17 mouse cellular contexts compared by ENCODE assay signal in genomic region chr8:71526272-71526671, GRCm38 (mm10). TPM values are rescaled to one million over a fixed set of nuclear protein-coding genes. Genes with fewer than 3 reads are reported as not detected.
DNase-seq lines count a peak whose midpoint lies in the region; ATAC-seq lines count a peak whose summit lies in the region.
"Had no signal": no experiment of that assay in that cellular context is flagged by ENCODE, and none has a peak within 500 bp of the region (broad histone marks: within the 10 kb centered on the region; RNA-seq: fewer than 3 reads in every experiment).

No protein-coding gene starts in this region.

- DNase-seq in heart, adult 8-10 months (ENCODE audit: low spot score), result no peak
- no peak for DNase-seq in lung, postnatal 25 days (ENCODE audit: low spot score)
- peak; percentile 37 for DNase-seq in embryo, embryonic 11 days
- DNase-seq in layer of hippocampus, adult 9-11 months, result no peak
- no peak for DNase-seq in left cerebral cortex, postnatal 10 days (ENCODE audit: extremely low spot score in 1 of 2, low spot score in 2 of 2)
- DNase-seq: cerebellum, adult 11 months; gastrocnemius, postnatal 25 days; kidney, adult 2 months; left cerebral cortex, postnatal 4 days; spleen, adult 18-20 months had no signal

- ATAC-seq in heart, embryonic 11.5 days (replicated peaks; ENCODE audit: insufficient number of reproducible peaks, low FRiP score, low TSS enrichment), result no peak
- peak; percentile 20; the same call in 1 of the 2 replicates for ATAC-seq in lung, embryonic 15.5 days (ENCODE audit: borderline replicate concordance, extremely low read depth, low FRiP score, low TSS enrichment)
- ATAC-seq in liver, embryonic 16.5 days (ENCODE audit: low read depth), result 0 out of 2 replicates have a peak, but pooled peaks have one; percentile 5
- ATAC-seq: midbrain, embryonic 13.5 days had no signal

- peak overlapping the region; percentile 32 for H3K4me2 ChIP-seq in heart, embryonic 11.5 days
- H3K4me2 ChIP-seq in lung, embryonic 15.5 days, result no peak overlapping the region
- no peak overlapping the region for H3K4me2 ChIP-seq in liver, embryonic 16.5 days (ENCODE audit: low read depth, low read length)

- H3K27me3 ChIP-seq in heart, embryonic 11.5 days (ENCODE audit: control insufficient read depth, insufficient read depth, low read length), result peaks cover 12% of the 10 kb centered on the region
- peaks cover 12% of the 10 kb centered on the region for H3K27me3 ChIP-seq in lung, embryonic 15.5 days
- peaks cover 20% of the 10 kb centered on the region for H3K27me3 ChIP-seq in liver, embryonic 16.5 days (ENCODE audit: control insufficient read depth, insufficient read depth, low read depth, low read length)

- H3K9me3 ChIP-seq in heart, embryonic 11.5 days (replicated peaks; ENCODE audit: control insufficient read depth, low read length), result no peaks in the 10 kb centered on the region
- no peaks in the 10 kb centered on the region for H3K9me3 ChIP-seq in lung, embryonic 15.5 days
- no peaks in the 10 kb centered on the region for H3K9me3 ChIP-seq in liver, embryonic 16.5 days (replicated peaks; ENCODE audit: control insufficient read depth, low read length)
- H3K9me3 ChIP-seq: embryonic facial prominence, embryonic 15.5 days; midbrain, embryonic 13.5 days had no signal

- WGBS in heart, embryonic 11.5 days (ENCODE audit: insufficient replicate concordance), result 5% methylated on average over 6 of the region's 6 CpGs
- 21% methylated on average over 6 of the region's 6 CpGs for WGBS in lung, embryonic 15.5 days
- WGBS in liver, embryonic 16.5 days (ENCODE audit: insufficient replicate concordance), result 19% methylated on average over 6 of the region's 6 CpGs

- H3K4me3 ChIP-seq in heart, embryonic 11.5 days (ENCODE audit: low read depth, low read length), result no peak overlapping the region
- no peak overlapping the region for H3K4me3 ChIP-seq in lung, embryonic 15.5 days
- no peak overlapping the region for H3K4me3 ChIP-seq in liver, embryonic 16.5 days (ENCODE audit: low read depth, low read length)
- H3K4me3 ChIP-seq: embryonic facial prominence, embryonic 15.5 days; midbrain, embryonic 13.5 days had no signal

- peak overlapping the region; percentile 75 for H3K27ac ChIP-seq in heart, embryonic 11.5 days (ENCODE audit: low read depth, low read length)
- peak overlapping the region; percentile 79 for H3K27ac ChIP-seq in lung, embryonic 15.5 days
- H3K27ac ChIP-seq in liver, embryonic 16.5 days (ENCODE audit: low read length), result no peak overlapping the region
- H3K27ac ChIP-seq: embryonic facial prominence, embryonic 15.5 days; midbrain, embryonic 13.5 days had no signal

- intact Hi-C loops in left cerebral cortex, postnatal 10 days (cut with DNase I), result no loop called here

- H3K36me3 ChIP-seq in heart, embryonic 11.5 days (ENCODE audit: control insufficient read depth, insufficient read depth, low read length), result no peaks in the 10 kb centered on the region
- H3K36me3 ChIP-seq in lung, embryonic 15.5 days, result no peaks in the 10 kb centered on the region
- H3K36me3 ChIP-seq in liver, embryonic 16.5 days (ENCODE audit: control insufficient read depth, insufficient read depth), result no peaks in the 10 kb centered on the region
- H3K36me3 ChIP-seq: embryonic facial prominence, embryonic 15.5 days; midbrain, embryonic 13.5 days had no signal

- peaks cover 22% of the 10 kb centered on the region for H3K4me1 ChIP-seq in heart, embryonic 11.5 days (ENCODE audit: control insufficient read depth, insufficient read depth, low read length)
- peaks cover 34% of the 10 kb centered on the region for H3K4me1 ChIP-seq in lung, embryonic 15.5 days
- H3K4me1 ChIP-seq in liver, embryonic 16.5 days (ENCODE audit: control insufficient read depth, low read depth, low read length), result no peaks in the 10 kb centered on the region; the same call in none of the 2 replicates

- no peak overlapping the region for H3K9ac ChIP-seq in heart, embryonic 11.5 days (ENCODE audit: low read depth, low read length)
- no peak overlapping the region for H3K9ac ChIP-seq in lung, embryonic 15.5 days
- H3K9ac ChIP-seq in liver, embryonic 16.5 days (ENCODE audit: low read depth, low read length), result no peak overlapping the region
- H3K9ac ChIP-seq: embryonic facial prominence, embryonic 15.5 days; midbrain, embryonic 13.5 days had no signal

RNA-seq across cellular contexts. Expression of gene Ccdc194, which starts 0.8 kb away (rescaled TPM):
- 0.55 and 1.3 TPM in 2 replicates for polyA plus RNA-seq in heart, embryonic 11.5 days (2014; fragmentation: Nextera tagmentation; extraction: Ambion mirVana)
- not detected for total RNA-seq in heart, adult 8-10 months (2022)
- 0.39 and 0.65 TPM in 2 replicates for polyA plus RNA-seq in lung, embryonic 15.5 days (2015; fragmentation: Nextera tagmentation; extraction: Ambion mirVana)
- polyA plus RNA-seq in liver, embryonic 16.5 days (2015; fragmentation: Nextera tagmentation; extraction: Ambion mirVana), result 0.19 and 0.20 TPM in 2 replicates
- not detected for total RNA-seq in left cerebral cortex, postnatal 10 days (2021)
- total RNA-seq: adrenal gland, adult 18-20 months; gastrocnemius, postnatal 25 days; left cerebral cortex, postnatal 4 days; neutrophil, adult 5-6 weeks had no signal

RNA-seq across cellular contexts. Expression of gene Bst2, which starts 11.0 kb away (rescaled TPM):
- polyA plus RNA-seq in heart, embryonic 11.5 days (2014; fragmentation: Nextera tagmentation; extraction: Ambion mirVana), result 4.2 and 17.4 TPM in 2 replicates
- 10 to 100 TPM; 13.5 to 18.7 (median 14.2) TPM for total RNA-seq in heart, adult 8-10 months (2022)
- 49.7 and 52.0 TPM in 2 replicates for polyA plus RNA-seq in lung, embryonic 15.5 days (2015; fragmentation: Nextera tagmentation; extraction: Ambion mirVana)
- polyA plus RNA-seq in liver, embryonic 16.5 days (2015; fragmentation: Nextera tagmentation; extraction: Ambion mirVana), result 24.5 and 27.0 TPM in 2 replicates
- 1 to 10 TPM in 1 of 2 experiments, under 1 TPM in 1; 0.95 to 3.4 TPM for total RNA-seq in left cerebral cortex, postnatal 10 days (2021)

RNA-seq across cellular contexts. Expression of gene Plvap, which starts 14.7 kb away (rescaled TPM):
- 148 and 170 TPM in 2 replicates for polyA plus RNA-seq in heart, embryonic 11.5 days (2014; fragmentation: Nextera tagmentation; extraction: Ambion mirVana)
- 10 to 100 TPM; 23.8 to 29.1 (median 27.0) TPM for total RNA-seq in heart, adult 8-10 months (2022)
- 146 and 147 TPM in 2 replicates for polyA plus RNA-seq in lung, embryonic 15.5 days (2015; fragmentation: Nextera tagmentation; extraction: Ambion mirVana)
- polyA plus RNA-seq in liver, embryonic 16.5 days (2015; fragmentation: Nextera tagmentation; extraction: Ambion mirVana), result 18.2 and 20.3 TPM in 2 replicates
- 1 to 10 TPM; 5.6 to 7.3 TPM for total RNA-seq in left cerebral cortex, postnatal 10 days (2021)
- total RNA-seq: neutrophil, adult 5-6 weeks had no signal

RNA-seq across cellular contexts. Expression of gene Mvb12a, which starts 16.4 kb away (rescaled TPM):
- 59.7 and 63.3 TPM in 2 replicates for polyA plus RNA-seq in heart, embryonic 11.5 days (2014; fragmentation: Nextera tagmentation; extraction: Ambion mirVana)
- total RNA-seq in heart, adult 8-10 months (2022), result 10 to 100 TPM; 28.8 to 31.5 (median 29.1) TPM
- 95.2 and 96.6 TPM in 2 replicates for polyA plus RNA-seq in lung, embryonic 15.5 days (2015; fragmentation: Nextera tagmentation; extraction: Ambion mirVana)
- 30.2 and 32.5 TPM in 2 replicates for polyA plus RNA-seq in liver, embryonic 16.5 days (2015; fragmentation: Nextera tagmentation; extraction: Ambion mirVana)
- total RNA-seq in left cerebral cortex, postnatal 10 days (2021), result 10 to 100 TPM; 35.1 to 36.6 TPM

RNA-seq across cellular contexts. Expression of gene Tmem221, which starts 32.4 kb away (rescaled TPM):
- polyA plus RNA-seq in heart, embryonic 11.5 days (2014; fragmentation: Nextera tagmentation; extraction: Ambion mirVana), result 0.21 and 0.35 TPM in 2 replicates
- total RNA-seq in heart, adult 8-10 months (2022), result under 1 TPM in 2 of 4 experiments, not detected in 2; 0.16 to 0.25 TPM
- 3.3 and 4.6 TPM in 2 replicates for polyA plus RNA-seq in lung, embryonic 15.5 days (2015; fragmentation: Nextera tagmentation; extraction: Ambion mirVana)
- 0.55 and 0.67 TPM in 2 replicates for polyA plus RNA-seq in liver, embryonic 16.5 days (2015; fragmentation: Nextera tagmentation; extraction: Ambion mirVana)
- not detected for total RNA-seq in left cerebral cortex, postnatal 10 days (2021)
- total RNA-seq: gastrocnemius, postnatal 25 days; left cerebral cortex, postnatal 4 days had no signal
- polyA plus RNA-seq: midbrain, embryonic 13.5 days had no signal
